Mouse (Mus musculus) liver, adult 2 months (tissue): ENCODE results near the gene Gfi1.

Experiments used
- CTCF ChIP-seq: fragments of 200-500 bp; IDR thresholded peaks from 2 replicates; pipeline ENCODE4 v1.5.1; 2011; ENCODE audit warnings: low read depth, low read length, control low read depth
- POLR2A ChIP-seq: fragments of 200-500 bp; IDR thresholded peaks from 2 replicates; pipeline ENCODE4 v1.6.1; 2011; ENCODE audit warnings: low read length, control low read depth; ENCODE audit not compliant: insufficient read depth; ENCODE audit errors: extremely low read depth

DNA sequence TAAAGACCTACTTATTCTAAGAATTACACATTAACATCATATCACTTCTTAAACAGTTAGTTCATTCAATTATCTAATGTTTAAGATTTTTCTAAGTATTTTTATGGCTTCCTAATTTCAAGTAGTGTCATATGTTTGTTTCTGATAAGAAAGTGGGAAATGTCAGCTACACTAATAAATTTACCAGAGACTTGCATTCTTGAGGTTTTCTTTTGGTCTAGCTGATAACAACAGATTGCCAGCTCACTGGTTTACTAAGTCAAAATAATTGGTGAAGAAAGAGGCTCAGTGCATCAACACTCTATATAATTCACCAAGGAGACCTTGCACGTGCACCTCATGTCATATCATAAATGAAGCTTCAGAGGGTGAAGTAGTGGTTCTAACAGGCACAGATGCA lies 42.4 kb upstream of the Gfi1 start:
- no peak for TF ChIP-seq CTCF
- no peak for TF ChIP-seq POLR2A
